Mouse (Mus musculus) myocyte (in vitro differentiated cells): ENCODE measurements around the gene Wnt2.

ENCODE experiments used
- E2F4 ChIP-seq: IDR thresholded peaks from one replicate; pipeline ENCODE4 v1.6.1; 2011; ENCODE audit warnings: mild to moderate bottlenecking, control low read depth, moderate library complexity; ENCODE audit not compliant: insufficient read depth
- MAX ChIP-seq: IDR thresholded peaks from one replicate; pipeline ENCODE4 v1.6.1; 2011; ENCODE audit warnings: low read depth, mild to moderate bottlenecking, control low read depth
- MYOD1 ChIP-seq, 3 experiments: IDR thresholded peaks; one replicate each; pipeline ENCODE4 v1.6.1; 2011; ENCODE audit warnings: control low read depth in 2 of 3, low read depth in 2 of 3, mild to moderate bottlenecking in 2 of 3, moderate library complexity in 1 of 3; ENCODE audit not compliant: insufficient read length in 2 of 3, control insufficient read depth in 1 of 3
- MYOG ChIP-seq, 3 experiments: IDR thresholded peaks; one replicate each; pipeline ENCODE4 v1.6.1; 2011; ENCODE audit warnings: control low read depth in 2 of 3, low read depth in 2 of 3, mild to moderate bottlenecking in 2 of 3; ENCODE audit not compliant: insufficient read length in 2 of 3, control insufficient read depth in 1 of 3, insufficient read depth in 1 of 3
- POLR2A ChIP-seq: IDR thresholded peaks from one replicate; pipeline ENCODE4 v1.6.1; 2011; ENCODE audit warnings: low read depth, mild to moderate bottlenecking, control low read depth, moderate library complexity; ENCODE audit not compliant: insufficient read length
- POLR2AphosphoS2 ChIP-seq: IDR thresholded peaks from one replicate; pipeline ENCODE4 v1.6.1; 2011; ENCODE audit warnings: low read depth, control low read depth; ENCODE audit not compliant: insufficient read length
- TCF12 ChIP-seq: IDR thresholded peaks from one replicate; pipeline ENCODE4 v1.6.1; 2011; ENCODE audit warnings: mild to moderate bottlenecking, control low read depth; ENCODE audit not compliant: poor library complexity, insufficient read depth, severe bottlenecking
- USF1 ChIP-seq: IDR thresholded peaks from one replicate; pipeline ENCODE4 v1.6.1; 2011; ENCODE audit warnings: low read depth, mild to moderate bottlenecking, control low read depth, moderate library complexity

DNA sequence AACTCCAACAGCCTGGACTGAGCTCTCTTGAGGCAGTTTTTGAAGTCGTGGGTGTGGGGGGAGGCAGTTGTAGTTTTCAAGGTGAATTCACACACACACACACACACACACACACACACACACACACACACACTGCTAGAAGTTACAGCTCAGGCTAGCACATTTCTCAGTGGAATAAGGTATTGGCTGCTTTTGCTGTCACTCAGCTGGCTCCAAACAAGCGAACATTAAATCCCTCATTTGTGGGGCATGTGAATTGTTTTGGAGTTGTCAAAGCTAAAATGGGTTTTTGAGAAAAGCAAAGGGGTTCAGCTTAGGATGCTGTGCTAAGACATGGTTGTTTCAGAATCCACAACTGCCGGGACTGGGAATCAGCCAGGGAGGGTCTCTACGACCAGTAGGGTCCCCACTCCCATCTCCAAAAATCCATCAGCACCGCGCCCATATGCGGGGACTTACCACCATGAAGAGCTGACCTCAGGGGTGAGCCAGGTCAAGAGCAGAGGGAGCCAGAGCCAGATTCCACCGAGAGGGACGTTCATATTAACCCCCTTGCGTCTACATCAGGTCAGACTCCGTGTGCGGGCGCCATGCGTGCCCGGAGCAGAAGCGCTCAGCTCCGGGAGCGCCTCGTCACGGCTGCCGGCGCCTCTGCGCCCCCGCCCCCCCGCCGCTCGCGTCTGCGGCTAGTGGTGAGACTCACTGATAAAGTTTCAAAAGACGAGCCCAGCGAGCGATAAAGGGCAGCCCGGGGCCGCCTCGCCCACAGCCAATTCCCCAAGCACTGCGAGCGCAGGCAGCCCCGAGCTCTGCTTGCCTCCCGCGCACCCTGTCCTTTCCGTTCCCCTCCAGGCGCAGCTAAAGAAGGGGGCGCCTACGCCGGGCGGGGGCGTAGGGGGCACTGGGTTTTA lies at the start of gene Wnt2:
- TF ChIP-seq POLR2A: no peak
- no peak for TF ChIP-seq MAX
- TF ChIP-seq MYOG (IDR thresholded peaks at IDR 0.05; ENCODE audit: control insufficient read depth in 1 of 3, insufficient read depth in 1 of 3, insufficient read length in 2 of 3, low read depth in 2 of 3): no peak
- no peak for TF ChIP-seq MYOD1 (IDR thresholded peaks at IDR 0.05; ENCODE audit: control insufficient read depth in 1 of 3, insufficient read length in 2 of 3, low read depth in 2 of 3)
- no peak for TF ChIP-seq E2F4
- TF ChIP-seq POLR2AphosphoS2: no peak
- TF ChIP-seq TCF12: no peak
- TF ChIP-seq USF1: no peak
